Mouse (Mus musculus) kidney, adult 2 months (tissue): ENCODE results near the gene Nhp2. TPM values are rescaled to one million over a fixed set of nuclear protein-coding genes. Genes with fewer than 3 reads are reported as not detected.

ENCODE experiments used
- DNase-seq: peaks from one replicate; pipeline ENCODE4 v3.0.0; 2021
- H3K27ac ChIP-seq: fragments of 200-500 bp; 2 replicates; pipeline ENCODE4 v1.5.1; 2012; ENCODE audit warnings: low read depth, low read length, control low read depth, inconsistent platforms; ENCODE audit not compliant: insufficient read depth
- H3K27me3 ChIP-seq: fragments of 200-500 bp; replicated peaks from 2 replicates; pipeline ENCODE4 v1.6.1; 2012; ENCODE audit warnings: mild to moderate bottlenecking, moderate library complexity, low read length, inconsistent platforms; ENCODE audit not compliant: control insufficient read depth, insufficient read depth
- H3K36me3 ChIP-seq: fragments of 200-500 bp; 2 replicates; pipeline ENCODE4 v1.6.1; 2012; ENCODE audit warnings: mild to moderate bottlenecking, moderate library complexity, low read length, inconsistent platforms; ENCODE audit not compliant: control insufficient read depth, insufficient read depth
- H3K4me1 ChIP-seq: fragments of 200-500 bp; 2 replicates; pipeline ENCODE4 v1.6.1; 2011; ENCODE audit warnings: low read length; ENCODE audit not compliant: control insufficient read depth, insufficient read depth
- H3K4me3 ChIP-seq: fragments of 200-500 bp; 2 replicates; pipeline ENCODE4 v1.5.1; 2011; ENCODE audit warnings: mild to moderate bottlenecking, low read depth, low read length, control low read depth; ENCODE audit not compliant: insufficient read depth
- CTCF ChIP-seq: fragments of 200-500 bp; conservative IDR thresholded peaks from 2 replicates; pipeline ENCODE4 v1.5.1; 2011; ENCODE audit warnings: low read depth, mild to moderate bottlenecking, control low read depth, low read length, moderate library complexity, mixed read lengths; ENCODE audit not compliant: insufficient read depth, insufficient read length
- POLR2A ChIP-seq: fragments of 200-500 bp; IDR thresholded peaks from one replicate; pipeline ENCODE4 v1.6.1; 2011; ENCODE audit warnings: low read depth, low read length, control low read depth
- WGBS: fragments of 180-500 bp; shearing (Covaris S2); methylation state at CpG from one replicate; pipeline ENCODE4 v1.1.7; 2018; 5-methylcytosine and 5-hydroxymethylcytosine counted together
- polyA plus RNA-seq: library from polyadenylated mRNA; depleted of rRNA; stranded (reverse); fragments of >200 nt; gene quantifications from 2 replicates; pipeline ENCODE4 v1.2.3, GENCODE M21; 2012

The Nhp2 gene
- polyA plus RNA-seq, 1 experiment, result 49.8 TPM

- 70% methylated on average over 7 of the region's 7 CpGs for WGBS
- Histone ChIP-seq H3K4me1 (peaks cover 15% of the 10 kb centered on the region; the same call in 1 of the 2 replicates), H3K27me3 (no peaks in the 10 kb centered on the region), H3K27ac (peak overlapping the region; percentile 84), H3K4me3 (no peak overlapping the region), H3K36me3 (no peaks in the 10 kb centered on the region)
- DNase-seq, result no peak
- no peak for TF ChIP-seq POLR2A
- no peak for TF ChIP-seq CTCF
These were observed 26.7 kb downstream of the Nhp2 start for GRCm38 (mm10) chr11:51646245-51646644.

DNA sequence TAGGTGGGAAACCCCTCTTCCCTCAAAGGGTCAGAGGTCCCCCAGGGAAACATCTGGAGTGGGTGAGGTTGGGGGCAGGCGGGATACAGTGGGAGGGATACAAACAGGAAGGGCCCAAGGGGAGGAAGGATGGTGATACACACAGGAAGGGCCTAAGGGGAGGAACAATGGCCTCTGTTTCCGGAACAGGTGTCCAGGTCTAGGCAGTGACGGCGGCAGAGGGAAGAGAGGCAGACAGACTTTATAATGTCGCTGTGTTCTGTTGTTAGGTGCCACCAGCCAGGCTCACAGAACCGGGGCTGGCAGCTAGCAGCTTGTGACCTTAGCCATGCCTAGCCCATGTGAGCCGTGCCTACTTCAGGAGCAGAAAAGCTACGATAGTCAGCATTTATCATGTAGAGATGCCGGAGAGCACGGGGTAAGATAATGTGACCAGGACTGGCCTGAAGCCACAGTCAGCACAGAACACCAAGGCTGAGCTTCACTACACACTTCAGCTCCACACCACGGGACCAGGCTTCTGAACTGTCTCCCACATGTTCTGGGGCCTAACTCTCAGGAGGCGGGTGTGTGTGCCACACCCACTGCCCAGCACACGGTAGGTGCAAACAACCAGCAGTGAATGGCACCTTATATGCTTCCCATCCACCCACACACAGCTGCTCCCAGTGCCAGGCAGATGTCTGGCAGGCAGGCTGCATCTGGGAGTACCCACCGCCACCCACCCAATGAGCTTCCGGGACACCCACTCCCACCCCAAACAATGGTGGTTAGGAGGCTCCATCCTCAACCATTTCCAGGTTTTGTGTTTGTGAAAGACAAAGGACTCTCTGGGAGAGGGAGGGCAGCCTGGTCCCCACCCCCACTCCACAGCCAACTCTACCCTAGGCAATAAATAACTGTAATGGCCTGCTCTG is 27.5 kb downstream of the Nhp2 start:
- 47% methylated on average over 15 of the region's 15 CpGs for WGBS
- peak; percentile 74 for DNase-seq
- no peaks in the 10 kb centered on the region for H3K27me3 ChIP-seq
- H3K4me3 ChIP-seq, result peak overlapping the region; percentile 20; the same call in 1 of the 2 replicates
- peaks cover 15% of the 10 kb centered on the region; the same call in 1 of the 2 replicates for H3K4me1 ChIP-seq
- no peak for TF ChIP-seq CTCF
- TF ChIP-seq POLR2A, result no peak
- no peaks in the 10 kb centered on the region for H3K36me3 ChIP-seq
- H3K27ac ChIP-seq, result peak overlapping the region; percentile 84

DNA sequence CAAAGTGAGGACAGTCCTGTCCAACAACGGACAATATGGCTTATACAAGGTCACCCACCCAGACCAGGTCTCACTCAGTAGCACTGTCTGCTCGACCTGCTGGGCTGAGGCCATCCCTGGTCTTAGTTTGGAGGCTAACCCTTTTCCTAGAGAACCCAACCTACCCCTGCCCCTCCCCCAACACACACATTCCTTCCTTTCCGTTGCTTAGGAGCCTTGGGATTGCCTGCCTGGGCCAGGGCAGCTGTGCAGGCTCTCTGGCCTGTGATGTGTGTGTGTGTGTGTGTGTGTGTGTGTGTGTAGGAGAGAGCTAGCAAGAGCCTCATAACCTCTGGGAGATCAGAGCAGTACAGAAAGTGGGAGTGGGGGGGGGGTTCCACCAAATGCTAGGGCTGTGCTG is 29.0 kb downstream of the Nhp2 start:
- DNase-seq, result peak; percentile 35
- no peaks in the 10 kb centered on the region for H3K36me3 ChIP-seq
- no peaks in the 10 kb centered on the region for H3K27me3 ChIP-seq
- TF ChIP-seq CTCF (no peak), POLR2A (no peak)
- 28% methylated on average over 3 of the region's 3 CpGs for WGBS
- peak overlapping the region; percentile 74; the same call in 1 of the 2 replicates for H3K4me3 ChIP-seq
- H3K27ac ChIP-seq, result peak overlapping the region; percentile 49
- peaks cover 15% of the 10 kb centered on the region; the same call in 1 of the 2 replicates for H3K4me1 ChIP-seq

DNA sequence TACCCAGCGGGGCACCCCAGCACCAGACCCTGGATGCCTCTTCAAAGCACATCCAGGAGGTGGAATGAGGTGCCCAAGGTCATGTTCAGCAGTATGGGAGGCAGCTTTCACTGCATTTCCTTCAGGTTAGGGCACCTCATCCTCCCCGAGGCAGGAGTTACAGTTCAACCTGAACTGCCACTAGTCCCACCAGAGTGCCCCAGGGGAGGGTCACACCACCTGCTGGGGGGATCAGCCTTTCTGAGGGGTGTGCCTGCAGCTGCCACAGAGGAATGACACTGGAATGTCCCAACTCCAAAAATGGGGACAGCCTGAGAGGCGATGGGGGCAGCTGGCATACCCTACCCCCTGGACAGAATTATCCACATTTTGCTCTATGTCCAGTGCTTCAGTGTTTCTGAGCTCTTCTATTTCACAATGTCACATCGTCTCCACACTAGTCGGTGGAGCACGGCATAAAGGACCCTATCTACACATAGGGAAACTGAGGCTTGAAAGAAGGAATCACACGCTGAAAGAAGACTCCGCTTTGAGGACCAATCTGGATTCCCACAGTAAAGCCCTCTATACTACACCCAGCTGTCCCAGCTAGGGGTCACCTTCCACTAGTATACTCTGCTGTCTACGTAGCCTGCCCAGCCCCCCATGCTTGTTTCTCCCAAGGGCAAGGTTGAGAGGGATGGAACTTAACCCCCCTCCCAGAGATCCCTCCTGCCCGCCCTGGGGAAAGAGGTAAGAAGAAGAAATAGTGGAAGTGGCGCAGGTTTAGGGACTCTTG is 29.8 kb downstream of the Nhp2 start:
- WGBS, result 44% methylated on average over 11 of the region's 11 CpGs
- no peak for DNase-seq
- Histone ChIP-seq H3K36me3 (no peaks in the 10 kb centered on the region), H3K27ac (peak overlapping the region; percentile 14), H3K4me3 (peak overlapping the region; percentile 74), H3K27me3 (no peaks in the 10 kb centered on the region), H3K4me1 (peaks cover 15% of the 10 kb centered on the region; the same call in 1 of the 2 replicates)
- TF ChIP-seq CTCF, result no peak

GRCm38 (mm10) chr11:51649889-51650199 is 30.3 kb downstream of the Nhp2 start:
- peaks cover 15% of the 10 kb centered on the region; the same call in 1 of the 2 replicates for H3K4me1 ChIP-seq
- H3K27ac ChIP-seq, result peak overlapping the region; percentile 28; the same call in 1 of the 2 replicates
- TF ChIP-seq POLR2A, result no peak
- TF ChIP-seq CTCF, result no peak
- 21% methylated on average over 7 of the region's 7 CpGs for WGBS
- no peak for DNase-seq
- no peaks in the 10 kb centered on the region for H3K36me3 ChIP-seq
- no peaks in the 10 kb centered on the region for H3K27me3 ChIP-seq
- peak overlapping the region; percentile 74 for H3K4me3 ChIP-seq

DNA sequence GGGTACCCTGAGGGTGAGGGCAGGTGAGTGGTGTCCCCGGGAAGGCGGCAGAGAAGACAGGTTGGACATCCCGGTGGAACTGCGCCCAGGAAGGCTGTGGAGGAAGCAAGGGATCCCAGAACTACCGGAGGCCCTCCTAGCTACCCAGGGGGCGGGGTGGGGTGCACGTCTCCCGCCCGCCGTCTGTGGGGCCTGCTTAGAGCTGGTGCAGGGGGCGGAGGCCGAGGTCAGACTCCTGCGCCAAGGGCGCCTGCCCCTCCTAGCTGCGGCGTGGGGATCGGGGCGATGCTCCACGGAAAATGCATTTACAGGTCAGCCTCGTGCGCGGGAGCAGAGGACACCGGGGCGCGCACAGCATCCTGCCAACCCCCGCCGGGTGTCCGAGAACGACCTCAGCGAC is 30.7 kb downstream of the Nhp2 start:
- no peak for TF ChIP-seq POLR2A
- TF ChIP-seq CTCF, result no peak

More for the DNA sequence above, 30.7 kb downstream of the Nhp2 start:
- Histone ChIP-seq H3K27me3 (no peaks in the 10 kb centered on the region), H3K4me3 (peak overlapping the region; percentile 74), H3K27ac (peak overlapping the region; percentile 74), H3K36me3 (no peaks in the 10 kb centered on the region), H3K4me1 (peaks cover 15% of the 10 kb centered on the region; the same call in 1 of the 2 replicates)
- 2% methylated on average over 30 of the region's 30 CpGs for WGBS
- DNase-seq, result no peak
